In the genomic region with DNA sequence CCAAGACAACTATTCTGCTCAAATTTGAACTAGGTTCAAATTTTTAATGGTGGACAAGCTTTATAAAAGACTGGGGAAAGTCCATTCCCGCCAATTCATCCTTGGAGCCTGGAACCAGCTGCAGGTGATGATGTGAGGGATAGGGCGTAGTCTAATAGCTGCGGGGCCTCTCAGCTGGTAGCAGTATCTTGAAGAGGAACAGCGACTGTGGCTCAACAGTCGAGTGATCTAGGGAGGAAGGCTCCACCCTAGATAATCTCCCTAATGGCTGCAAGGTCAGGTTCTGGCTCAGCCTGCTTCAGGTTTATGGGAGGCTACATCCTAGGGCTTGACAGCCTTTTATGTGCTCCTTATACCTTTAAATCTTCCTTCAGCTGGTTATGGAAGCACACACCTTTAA, we compare ENCODE assay signal across 17 mouse cellular contexts. TPM values are rescaled to one million over a fixed set of nuclear protein-coding genes. Genes with fewer than 3 reads are reported as not detected.
DNase-seq lines count a peak whose midpoint lies in the region; ATAC-seq lines count a peak whose summit lies in the region.
"Had no signal": no experiment of that assay in that cellular context is flagged by ENCODE, and none has a peak within 500 bp of the region (broad histone marks: within the 10 kb centered on the region; RNA-seq: fewer than 3 reads in every experiment).

No protein-coding gene starts in this region.

- H3K27ac ChIP-seq in liver, embryonic 13.5 days: peak overlapping the region; percentile 82
- no peak overlapping the region for H3K27ac ChIP-seq in midbrain, embryonic 14.5 days (replicated peaks; ENCODE audit: low read depth, low read length)
- H3K27ac ChIP-seq: embryonic facial prominence, embryonic 10.5 days; forebrain, embryonic 15.5 days; hindbrain, postnatal 0 days; midbrain, embryonic 13.5 days; neural tube, embryonic 13.5 days had no signal

- no peaks in the 10 kb centered on the region for H3K9me3 ChIP-seq in erythroblast, embryonic 14.5 days (ENCODE audit: control insufficient read depth, low read length)
- no peaks in the 10 kb centered on the region for H3K9me3 ChIP-seq in liver, embryonic 13.5 days (replicated peaks)
- no peaks in the 10 kb centered on the region for H3K9me3 ChIP-seq in midbrain, embryonic 14.5 days (ENCODE audit: control insufficient read depth, low read length)
- H3K9me3 ChIP-seq: embryonic facial prominence, embryonic 10.5 days; forebrain, embryonic 15.5 days; midbrain, embryonic 13.5 days; neural tube, embryonic 13.5 days had no signal

- no peaks in the 10 kb centered on the region for H3K27me3 ChIP-seq in erythroblast, embryonic 14.5 days (ENCODE audit: control insufficient read depth)
- H3K27me3 ChIP-seq in liver, embryonic 13.5 days: no peaks in the 10 kb centered on the region
- H3K27me3 ChIP-seq in midbrain, embryonic 14.5 days (ENCODE audit: control insufficient read depth, insufficient read depth, low read length): no peaks in the 10 kb centered on the region
- H3K27me3 ChIP-seq: forebrain, embryonic 15.5 days; midbrain, embryonic 13.5 days; neural tube, embryonic 13.5 days had no signal

- H3K4me1 ChIP-seq in erythroblast, embryonic 14.5 days (ENCODE audit: control insufficient read depth): peaks cover 48% of the 10 kb centered on the region
- peaks cover 36% of the 10 kb centered on the region for H3K4me1 ChIP-seq in liver, embryonic 13.5 days (replicated peaks)
- no peaks in the 10 kb centered on the region for H3K4me1 ChIP-seq in midbrain, embryonic 14.5 days (ENCODE audit: control insufficient read depth, insufficient read depth, low read length)
- H3K4me1 ChIP-seq: embryonic facial prominence, embryonic 10.5 days; forebrain, embryonic 15.5 days; midbrain, embryonic 13.5 days; neural tube, embryonic 13.5 days had no signal

- 16% methylated on average over 5 of the region's 5 CpGs for WGBS in liver, embryonic 13.5 days (ENCODE audit: insufficient replicate concordance)
- 91% methylated on average over 5 of the region's 5 CpGs for WGBS in midbrain, embryonic 14.5 days

- ATAC-seq in erythroblast, adult 5-6 weeks (replicated peaks; ENCODE audit: low FRiP score, poor library complexity, severe bottlenecking): no peak
- peak; percentile 93 for ATAC-seq in liver, embryonic 13.5 days (ENCODE audit: low read depth)
- no peak for ATAC-seq in midbrain, embryonic 14.5 days (ENCODE audit: low FRiP score, low TSS enrichment)
- ATAC-seq: forebrain, embryonic 15.5 days; midbrain, embryonic 13.5 days had no signal

- peaks cover 99% of the 10 kb centered on the region for H3K36me3 ChIP-seq in erythroblast, embryonic 14.5 days (ENCODE audit: control insufficient read depth)
- H3K36me3 ChIP-seq in liver, embryonic 13.5 days: peaks cover 98% of the 10 kb centered on the region
- peaks cover 86% of the 10 kb centered on the region for H3K36me3 ChIP-seq in midbrain, embryonic 14.5 days (ENCODE audit: control insufficient read depth, insufficient read depth, low read length)

- H3K4me2 ChIP-seq in liver, embryonic 13.5 days: peak overlapping the region; percentile 49
- no peak overlapping the region for H3K4me2 ChIP-seq in midbrain, embryonic 14.5 days (ENCODE audit: low read length)
- H3K4me2 ChIP-seq: forebrain, embryonic 15.5 days; midbrain, embryonic 13.5 days; neural tube, embryonic 13.5 days had no signal

- H3K9ac ChIP-seq in liver, embryonic 13.5 days: peak overlapping the region; percentile 41
- no peak overlapping the region for H3K9ac ChIP-seq in midbrain, embryonic 14.5 days (replicated peaks; ENCODE audit: low read length)
- H3K9ac ChIP-seq: forebrain, embryonic 15.5 days; midbrain, embryonic 13.5 days; neural tube, embryonic 13.5 days had no signal

- peak; percentile 38 for DNase-seq in c-Kit-positive CD71-positive TER-119-negative erythroid progenitor cells, embryonic 14.5 days (ENCODE audit: low read depth)
- DNase-seq in liver, embryonic 13.5 days: peak; percentile 39
- DNase-seq in cerebellum, adult 11 months: no peak
- no peak for DNase-seq in lung, postnatal 10 days
- no peak for DNase-seq in ovary, postnatal 10 days (ENCODE audit: low spot score)
- DNase-seq in midbrain, embryonic 14.5 days: no peak
- DNase-seq: adrenal gland, postnatal 14 days; gastrocnemius, postnatal 36 days; kidney, adult 9 months; kidney, postnatal 25 days had no signal

- peak overlapping the region; percentile 19 for H3K4me3 ChIP-seq in erythroblast, embryonic 14.5 days (replicated peaks)
- 0 out of 2 replicates have a peak overlapping the region, but pooled peaks have one; percentile 6 for H3K4me3 ChIP-seq in liver, embryonic 13.5 days (replicated peaks)
- no peak overlapping the region for H3K4me3 ChIP-seq in midbrain, embryonic 14.5 days (replicated peaks; ENCODE audit: low read depth, low read length)
- H3K4me3 ChIP-seq: embryonic facial prominence, embryonic 10.5 days; forebrain, embryonic 15.5 days; midbrain, embryonic 13.5 days; neural tube, embryonic 13.5 days had no signal

RNA-seq across cellular contexts. Expression of a gene that starts 14.9 kb away (rescaled TPM):
- polyA plus RNA-seq in erythroblast, embryonic 14.5 days (2012): 0.01 and 0.05 TPM in 2 replicates
- total RNA-seq in erythroblast, adult 5-6 weeks (2015; ENCODE audit: low replicate concordance): 1.7 and 2.7 TPM in 2 replicates
- total RNA-seq in erythroblast, adult 5-6 weeks (2017; ENCODE audit: low replicate concordance): 20.6 and 22.0 TPM in 2 replicates
- 0.98 and 1.3 TPM in 2 replicates for polyA plus RNA-seq in liver, embryonic 13.5 days (2015; fragmentation: Nextera tagmentation; extraction: Ambion mirVana)
- polyA plus RNA-seq in midbrain, embryonic 14.5 days (2014; fragmentation: Nextera tagmentation; extraction: Ambion mirVana): 2.0 and 2.9 TPM in 2 replicates

RNA-seq across cellular contexts. Expression of a gene that starts 15.0 kb away (rescaled TPM):
- polyA plus RNA-seq in erythroblast, embryonic 14.5 days (2012): 2.8 and 3.6 TPM in 2 replicates
- total RNA-seq in erythroblast, adult 5-6 weeks (2015; ENCODE audit: low replicate concordance): 14.4 and 17.1 TPM in 2 replicates
- total RNA-seq in erythroblast, adult 5-6 weeks (2017; ENCODE audit: low replicate concordance): 6.8 and 37.2 TPM in 2 replicates
- 43.6 and 46.0 TPM in 2 replicates for polyA plus RNA-seq in liver, embryonic 13.5 days (2015; fragmentation: Nextera tagmentation; extraction: Ambion mirVana)
- 80.5 and 86.8 TPM in 2 replicates for polyA plus RNA-seq in midbrain, embryonic 14.5 days (2014; fragmentation: Nextera tagmentation; extraction: Ambion mirVana)

RNA-seq across cellular contexts. Expression of a gene that starts 30.8 kb away (rescaled TPM):
- polyA plus RNA-seq in erythroblast, embryonic 14.5 days (2012): 3.9 and 4.5 TPM in 2 replicates
- total RNA-seq in erythroblast, adult 5-6 weeks (2015; ENCODE audit: low replicate concordance): 18.4 and 65.6 TPM in 2 replicates
- 239 and 340 TPM in 2 replicates for total RNA-seq in erythroblast, adult 5-6 weeks (2017; ENCODE audit: low replicate concordance)
- 77.2 and 91.4 TPM in 2 replicates for polyA plus RNA-seq in liver, embryonic 13.5 days (2015; fragmentation: Nextera tagmentation; extraction: Ambion mirVana)
- polyA plus RNA-seq in midbrain, embryonic 14.5 days (2014; fragmentation: Nextera tagmentation; extraction: Ambion mirVana): 103 and 136 TPM in 2 replicates

Comparison
In these comparisons a context has a peak if more than half of its experiments do, and no peak if none do; other contexts are left out.
1. DNase-seq: peak in c-Kit-positive CD71-positive TER-119-negative erythroid progenitor cells, embryonic 14.5 days (single experiment) and liver, embryonic 13.5 days (single experiment); none in cerebellum, adult 11 months (single experiment), lung, postnatal 10 days (single experiment), ovary, postnatal 10 days (single experiment) and midbrain, embryonic 14.5 days (single experiment).
2. RNA of a gene that starts 30.8 kb away (polyA plus RNA-seq): 103 to 136 TPM in midbrain, embryonic 14.5 days and 77.2 to 91.4 TPM in liver, embryonic 13.5 days; 3.9 to 4.5 TPM in erythroblast, embryonic 14.5 days; every median in the first group is over 10 times any median in the second.